Mouse (Mus musculus) lung, adult 2 months (tissue): ENCODE measurements at regions not wholly inside any gene's neighbourhood (a gene's known extent, or its start where the extent isn't known, plus 50 kb on each side); places are given as distances from the start of the nearest gene placed in this dataset.

Experiments
- CTCF ChIP-seq: fragments of 200-500 bp; IDR thresholded peaks from 2 replicates; pipeline ENCODE4 v1.5.1; 2011; ENCODE audit warnings: mild to moderate bottlenecking, low read length, control low read depth; ENCODE audit not compliant: insufficient read depth
- POLR2A ChIP-seq: fragments of 200-500 bp; IDR thresholded peaks from 2 replicates; pipeline ENCODE4 v1.6.1; 2011; ENCODE audit warnings: low read depth, mild to moderate bottlenecking, control low read depth, low read length, borderline replicate concordance; ENCODE audit errors: extremely low read depth

DNA sequence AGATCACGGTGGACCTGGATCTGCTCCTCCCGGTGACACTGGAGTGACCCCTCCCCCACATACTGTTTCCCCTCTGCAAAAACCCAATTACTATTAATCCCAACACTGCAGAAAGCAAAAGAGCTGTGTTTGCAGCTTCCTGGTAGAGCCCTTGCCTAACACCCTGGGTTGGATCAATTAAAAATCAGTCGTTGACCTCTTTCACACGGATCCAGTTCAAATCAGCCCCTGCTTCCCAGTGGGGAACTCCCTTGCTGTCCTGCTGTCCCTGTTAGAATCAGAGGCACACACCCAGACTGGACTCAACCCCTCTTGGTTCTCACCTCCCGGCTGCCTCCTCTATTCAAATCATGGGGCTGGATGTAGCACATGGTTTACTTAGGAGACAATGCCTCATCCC, 126.6 kb downstream of the Syk start:
- no peak for TF ChIP-seq CTCF
- TF ChIP-seq POLR2A = no peak
